Mouse (Mus musculus): ENCODE data around the gene Jaml. TPM values are rescaled to one million over a fixed set of nuclear protein-coding genes. Genes with fewer than 3 reads are reported as not detected.
"Not testable (repeated sequence)": the region's sequence is repeated elsewhere in the genome, so short reads cannot be mapped to it uniquely, and the experiment has no call there.

The Jaml gene
- 0.32 and 1.7 TPM in 2 replicates for polyA plus RNA-seq (2015; fragmentation: Nextera tagmentation; extraction: Ambion mirVana)

DNA sequence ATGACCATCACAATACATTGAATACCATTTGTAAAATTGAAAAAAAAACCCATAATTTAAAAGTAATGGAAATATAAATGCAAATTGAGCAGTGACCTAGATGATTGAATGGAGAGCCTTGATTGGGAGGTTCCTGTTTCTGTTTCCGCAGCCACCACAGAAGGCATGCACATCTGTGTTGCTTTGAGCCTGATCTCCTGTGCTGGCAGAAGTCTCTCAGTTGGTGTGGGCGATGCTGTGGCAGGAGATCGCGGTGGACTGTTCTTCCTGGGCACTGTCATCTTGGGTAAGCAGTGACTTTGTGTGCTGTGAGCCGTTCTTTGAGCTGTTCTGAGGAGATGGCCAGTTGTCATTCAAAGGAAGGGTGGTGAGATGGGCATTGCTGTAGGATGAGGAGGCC is at the start of gene Jaml:
TSS of gene Jaml (plus strand) at position 173 of the 400 bp plus-strand sequence.
- no peak for ATAC-seq (ENCODE audit: low FRiP score)
- Histone ChIP-seq H3K4me3 (replicated peaks) (no peak within 1 kb of the TSS), H3K4me2 (no peak within 1 kb of the TSS), H3K9me3 (replicated peaks) (no peaks in the 10 kb centered on the region), H3K27ac (replicated peaks) (no peak within 1 kb of the TSS), H3K36me3 (no peaks in the 10 kb centered on the region), H3K4me1 (no peaks in the 10 kb centered on the region), H3K27me3 (replicated peaks) (0 out of 2 replicates have a peak, but pooled peaks cover 7% of the 10 kb centered on the region), H3K9ac (replicated peaks) (no peak within 1 kb of the TSS)
- 92% methylated on average over 5 of the region's 5 CpGs for WGBS

DNA sequence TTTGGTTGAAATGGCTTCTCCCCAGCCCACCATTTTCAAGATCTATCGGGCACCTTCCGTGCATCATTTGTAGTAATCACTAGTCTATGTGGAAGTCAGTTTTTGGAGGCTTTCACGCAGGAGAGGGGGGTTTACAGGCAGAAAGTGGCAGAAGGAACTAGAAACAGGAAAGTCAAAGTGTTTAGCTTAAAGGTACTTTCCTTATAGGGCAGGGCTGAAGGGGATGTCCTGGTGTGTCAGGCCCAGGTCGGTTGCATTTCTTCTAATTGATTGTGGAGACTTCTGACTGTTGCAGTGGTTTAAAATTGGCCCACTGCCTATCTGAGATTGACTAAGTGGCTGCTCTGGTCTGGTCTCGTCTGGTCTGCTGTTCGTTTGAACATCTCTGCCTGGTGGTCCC is 48.6 kb upstream of the Jaml start:
- Histone ChIP-seq H3K4me1 (no peaks in the 10 kb centered on the region), H3K36me3 (no peaks in the 10 kb centered on the region), H3K9ac (replicated peaks) (no peak overlapping the region), H3K4me3 (replicated peaks) (no peak overlapping the region), H3K9me3 (replicated peaks) (no peaks in the 10 kb centered on the region), H3K27me3 (replicated peaks) (peaks cover 8% of the 10 kb centered on the region; the same call in 1 of the 2 replicates), H3K4me2 (no peak overlapping the region), H3K27ac (replicated peaks) (no peak overlapping the region)
- 75% methylated on average over 6 of the region's 6 CpGs for WGBS
- ATAC-seq (ENCODE audit: low FRiP score), result no peak

DNA sequence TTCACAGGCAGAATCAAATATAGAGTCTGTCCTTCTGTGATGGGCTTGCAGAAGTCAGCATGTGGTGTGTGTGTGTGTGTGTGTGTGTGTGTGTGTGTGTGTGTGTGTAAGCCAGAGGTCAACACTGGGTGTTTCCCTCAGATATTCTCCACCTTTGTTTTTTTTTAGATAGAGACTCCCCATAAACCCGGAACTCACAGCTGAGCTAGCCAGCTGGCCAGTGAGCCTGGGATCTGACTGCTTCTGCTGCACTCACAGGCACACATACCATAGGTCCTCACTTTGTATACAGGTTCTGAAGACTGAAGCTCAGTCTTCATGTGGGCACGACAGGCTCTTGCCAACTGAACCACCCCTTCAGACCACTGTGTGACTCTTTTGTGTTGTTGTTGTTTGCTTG is 46.7 kb upstream of the Jaml start:
- no peak overlapping the region for H3K4me3 ChIP-seq (replicated peaks)
- peaks cover 8% of the 10 kb centered on the region; the same call in 1 of the 2 replicates for H3K27me3 ChIP-seq (replicated peaks)
- WGBS, result 82% methylated on average over 2 of the region's 2 CpGs
- ATAC-seq (ENCODE audit: low FRiP score), result no peak
- H3K9me3 ChIP-seq (replicated peaks), result no peaks in the 10 kb centered on the region
- no peaks in the 10 kb centered on the region for H3K4me1 ChIP-seq
- H3K9ac ChIP-seq (replicated peaks), result no peak overlapping the region
- H3K27ac ChIP-seq (replicated peaks), result no peak overlapping the region
- no peaks in the 10 kb centered on the region for H3K36me3 ChIP-seq
- H3K4me2 ChIP-seq, result no peak overlapping the region

DNA sequence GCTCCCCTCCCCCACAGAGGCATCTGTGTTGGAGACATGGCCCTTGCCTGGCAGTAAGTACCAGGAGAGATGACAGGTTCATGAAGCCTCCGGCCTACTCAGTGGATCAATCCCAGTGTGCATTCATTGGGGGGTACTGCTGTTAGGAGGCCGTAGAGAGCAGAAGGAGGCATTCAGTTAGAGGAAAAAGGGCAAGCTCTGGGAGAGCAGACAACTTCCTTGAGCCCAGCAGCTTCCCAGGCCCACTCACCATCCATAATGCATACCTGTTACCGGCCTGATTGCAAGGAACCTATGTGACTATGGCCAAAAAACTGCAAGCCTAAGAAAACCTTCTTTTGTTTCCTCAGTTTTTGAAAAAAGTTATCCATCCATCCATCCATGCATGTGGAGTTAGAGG is 44.5 kb upstream of the Jaml start:
- Histone ChIP-seq H3K4me3 (replicated peaks) (no peak overlapping the region), H3K9me3 (replicated peaks) (no peaks in the 10 kb centered on the region), H3K27me3 (replicated peaks) (peaks cover 28% of the 10 kb centered on the region), H3K9ac (replicated peaks) (no peak overlapping the region), H3K4me2 (no peak overlapping the region), H3K27ac (replicated peaks) (no peak overlapping the region), H3K36me3 (no peaks in the 10 kb centered on the region), H3K4me1 (no peaks in the 10 kb centered on the region)
- ATAC-seq (ENCODE audit: low FRiP score), result no peak
- WGBS, result 77% methylated on average over 3 of the region's 3 CpGs

DNA sequence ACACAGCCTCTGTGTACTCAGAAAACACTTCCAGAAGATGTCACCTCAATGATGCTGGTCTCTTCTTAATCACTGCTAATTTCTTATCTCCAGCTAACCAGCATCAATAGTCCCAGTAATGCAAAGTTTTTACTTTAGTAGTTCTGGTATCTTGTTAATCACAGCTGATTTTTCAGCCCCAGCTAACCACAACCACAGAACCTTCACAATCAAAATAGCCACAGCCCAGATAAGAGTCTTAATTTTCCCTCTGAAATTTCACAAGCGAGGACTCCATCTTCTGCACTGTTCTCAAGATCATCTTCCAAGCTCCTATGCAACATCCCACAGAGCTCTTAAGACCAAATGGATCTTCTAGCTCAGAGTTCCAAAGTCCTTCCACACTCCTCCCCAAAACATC is 41.2 kb upstream of the Jaml start:
- Histone ChIP-seq H3K4me1 (peaks cover 13% of the 10 kb centered on the region), H3K27me3 (replicated peaks) (peaks cover 60% of the 10 kb centered on the region)
- H3K4me2 ChIP-seq; H3K9ac ChIP-seq (replicated peaks); H3K4me3 ChIP-seq (replicated peaks); H3K36me3 ChIP-seq; H3K9me3 ChIP-seq (replicated peaks); ATAC-seq (ENCODE audit: low FRiP score); H3K27ac ChIP-seq (replicated peaks): not testable (repeated sequence)
- WGBS, result 95% methylated on average over 1 of the region's 1 CpGs

DNA sequence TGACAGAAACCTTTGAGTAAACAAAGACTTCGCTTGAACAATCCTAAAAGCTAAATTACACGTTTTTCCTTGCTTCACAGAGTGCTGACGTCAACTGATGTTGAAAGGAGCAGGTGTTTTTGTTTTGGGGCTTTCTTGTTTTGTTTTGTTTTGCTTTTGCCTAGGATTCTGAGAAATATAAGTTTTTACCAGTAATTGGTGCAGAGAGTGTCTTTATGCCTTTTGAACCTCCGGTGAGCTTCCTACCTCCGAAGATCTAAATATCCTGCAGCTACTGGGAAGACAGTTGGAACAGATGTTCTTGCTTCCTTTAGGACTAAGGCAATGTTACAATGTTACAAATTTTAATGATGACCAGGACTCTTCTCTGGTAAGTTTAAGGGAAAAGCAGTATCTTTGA is 39.5 kb upstream of the Jaml start, which contains the start of gene Mpzl2:
TSS of gene Mpzl2 (plus strand) at position 301 of the 400 bp plus-strand sequence.
- Histone ChIP-seq H3K9ac (replicated peaks) (no peak within 1 kb of the TSS), H3K36me3 (no peaks in the 10 kb centered on the region), H3K27me3 (replicated peaks) (peaks cover 71% of the 10 kb centered on the region), H3K4me1 (peaks cover 13% of the 10 kb centered on the region), H3K27ac (replicated peaks) (no peak within 1 kb of the TSS), H3K9me3 (replicated peaks) (no peaks in the 10 kb centered on the region), H3K4me2 (peak within 1 kb of the TSS; percentile 27), H3K4me3 (replicated peaks) (no peak within 1 kb of the TSS)
- no peak for ATAC-seq (ENCODE audit: low FRiP score)
- 61% methylated on average over 5 of the region's 5 CpGs for WGBS

DNA sequence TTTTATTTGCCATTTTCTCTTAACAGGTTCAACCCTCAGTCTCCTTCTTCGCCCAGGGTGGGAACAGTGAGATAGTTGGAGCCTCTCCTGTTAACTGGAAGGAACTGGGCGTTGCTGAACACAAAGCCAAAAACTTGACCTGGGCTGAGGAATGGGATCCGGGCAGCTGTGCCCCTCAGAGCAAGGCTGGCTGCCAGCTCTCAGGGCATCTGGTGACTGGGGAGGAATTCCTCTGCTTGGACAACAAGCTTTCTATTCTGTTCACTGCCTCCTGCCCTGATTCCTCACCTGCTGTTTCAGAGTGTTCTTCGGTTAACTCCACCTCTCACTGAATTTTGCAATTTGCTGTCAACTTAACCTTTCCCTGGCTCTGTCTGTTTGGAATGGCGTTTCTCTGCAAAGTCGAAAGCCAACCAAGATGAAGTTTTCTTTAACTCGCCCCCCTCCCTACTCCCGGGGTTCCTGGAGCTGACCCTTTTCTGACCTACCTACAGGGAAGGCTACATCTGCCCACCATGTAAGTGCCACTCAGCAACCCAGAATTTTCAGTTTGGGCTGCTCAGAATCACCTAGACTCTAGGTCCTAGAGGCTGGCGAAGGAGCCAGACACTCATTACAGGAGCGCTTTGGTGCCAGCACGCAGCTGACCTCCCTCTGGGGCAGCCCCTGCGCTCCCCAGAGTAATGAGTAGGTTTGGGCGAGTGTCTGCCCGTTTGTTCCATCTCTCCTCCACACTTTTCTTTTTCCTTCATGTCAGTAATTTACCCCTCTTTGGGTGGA is 38.7 kb upstream of the Jaml start:
- 19% methylated on average over 14 of the region's 14 CpGs for WGBS
- no peaks in the 10 kb centered on the region for H3K9me3 ChIP-seq (replicated peaks)
- H3K4me2 ChIP-seq, result peak overlapping the region; percentile 27
- no peak overlapping the region for H3K4me3 ChIP-seq (replicated peaks)
- peaks cover 13% of the 10 kb centered on the region for H3K4me1 ChIP-seq
- H3K9ac ChIP-seq (replicated peaks), result no peak overlapping the region
- no peak for ATAC-seq (ENCODE audit: low FRiP score)
- H3K27ac ChIP-seq (replicated peaks), result no peak overlapping the region
- H3K27me3 ChIP-seq (replicated peaks), result peaks cover 78% of the 10 kb centered on the region
- H3K36me3 ChIP-seq, result no peaks in the 10 kb centered on the region

DNA sequence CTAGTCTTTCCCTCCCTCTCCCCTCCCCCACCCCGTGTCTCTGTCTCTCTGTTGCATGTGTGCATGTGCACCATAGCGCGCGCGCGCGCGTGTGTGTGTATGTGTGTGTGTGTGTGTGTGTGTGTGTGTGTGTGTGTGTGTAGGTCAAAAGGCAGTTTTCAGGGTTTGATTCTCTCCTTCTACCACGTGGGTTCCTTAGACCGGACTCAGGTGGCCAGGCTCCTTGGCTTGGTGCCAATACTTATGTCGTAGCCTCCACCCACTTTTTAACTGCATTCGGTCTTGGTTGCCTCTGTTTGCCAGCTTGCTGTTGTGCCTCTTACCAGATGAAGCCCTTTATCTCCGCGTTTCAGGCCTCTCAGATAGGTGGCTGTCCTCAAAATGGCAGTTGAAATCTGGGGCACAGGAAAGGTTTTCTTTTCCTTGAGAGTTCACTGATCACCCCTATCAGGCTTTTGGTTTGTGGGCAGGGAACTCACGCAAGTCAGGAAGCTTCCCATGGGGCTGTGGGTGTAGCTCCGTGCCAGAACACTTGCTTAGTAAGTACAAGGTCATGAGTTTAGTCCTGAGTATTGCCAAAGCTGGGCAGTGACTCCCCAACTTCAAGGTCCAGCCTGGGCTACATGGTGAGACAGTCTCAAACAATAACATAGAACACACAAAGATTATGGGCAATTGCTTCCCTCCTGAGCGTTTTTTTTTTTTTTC is 37.7 kb upstream of the Jaml start:
- WGBS, result 30% methylated on average over 17 of the region's 17 CpGs
- Histone ChIP-seq H3K9ac (replicated peaks) (no peak overlapping the region), H3K27me3 (replicated peaks) (peaks cover 76% of the 10 kb centered on the region), H3K36me3 (no peaks in the 10 kb centered on the region), H3K9me3 (replicated peaks) (no peaks in the 10 kb centered on the region), H3K4me2 (peak overlapping the region; percentile 27), H3K27ac (replicated peaks) (no peak overlapping the region), H3K4me3 (replicated peaks) (no peak overlapping the region), H3K4me1 (peaks cover 13% of the 10 kb centered on the region)
- ATAC-seq (ENCODE audit: low FRiP score), result no peak

DNA sequence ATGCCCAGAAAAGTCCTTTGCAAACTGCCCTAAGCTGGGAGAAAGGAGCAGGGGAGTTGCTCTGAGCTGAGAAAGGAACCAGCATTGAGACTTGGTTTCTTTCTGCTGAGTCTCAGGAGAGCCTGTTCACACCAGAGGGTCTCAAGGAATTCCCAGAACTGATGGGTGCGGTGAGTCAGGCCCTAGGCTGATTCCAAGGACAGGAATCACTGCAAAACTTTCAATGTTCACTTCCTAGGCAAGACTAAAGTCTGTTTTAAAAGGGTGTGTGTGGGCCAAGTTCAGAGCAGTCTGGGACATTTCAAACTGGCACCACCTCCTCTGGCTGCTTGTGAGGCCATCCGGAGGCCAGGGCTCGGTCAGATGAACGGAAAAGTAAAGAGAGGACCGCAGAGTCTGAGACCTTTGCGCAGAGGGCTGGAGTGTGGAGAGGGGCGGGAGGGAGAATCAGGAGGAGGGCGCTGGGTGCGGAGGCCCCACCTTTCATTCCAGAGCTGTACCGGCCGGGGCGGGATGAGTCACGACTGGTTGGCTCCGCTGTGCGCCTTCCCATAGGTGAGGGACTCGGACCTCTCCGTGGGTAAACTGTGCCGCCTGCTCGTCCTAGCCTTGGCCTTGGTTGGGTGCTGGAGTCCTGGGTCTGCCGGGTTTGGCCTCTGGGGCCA is 36.8 kb upstream of the Jaml start:
- peak overlapping the region; percentile 30 for H3K4me2 ChIP-seq
- H3K9ac ChIP-seq (replicated peaks), result no peak overlapping the region

DNA sequence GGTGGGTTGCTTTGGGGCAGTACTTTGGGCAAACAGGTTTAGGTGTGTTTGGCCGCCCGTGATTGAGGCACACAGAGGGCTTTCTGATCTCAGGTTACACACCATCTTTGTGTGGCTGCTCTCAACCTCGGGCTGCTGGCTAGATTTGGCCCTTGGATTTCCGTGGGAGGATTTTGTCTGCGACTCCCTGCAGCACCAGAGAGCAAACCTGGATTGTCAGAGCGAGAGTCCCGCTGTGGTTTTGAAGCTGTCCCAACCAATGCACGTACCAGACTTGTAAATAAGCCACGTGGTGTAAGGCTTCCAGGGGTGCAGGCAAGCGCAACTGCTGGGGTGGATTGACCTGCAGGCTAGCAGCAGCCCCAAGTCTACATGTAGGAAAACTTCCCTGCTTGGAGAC is 36.0 kb upstream of the Jaml start:
- no peaks in the 10 kb centered on the region for H3K36me3 ChIP-seq
- H3K4me1 ChIP-seq, result peaks cover 13% of the 10 kb centered on the region
- WGBS, result under 1% methylated on average over 10 of the region's 10 CpGs
- H3K27me3 ChIP-seq (replicated peaks), result peaks cover 69% of the 10 kb centered on the region
- H3K9me3 ChIP-seq (replicated peaks), result no peaks in the 10 kb centered on the region
- ATAC-seq (ENCODE audit: low FRiP score), result no peak
- H3K9ac ChIP-seq (replicated peaks), result no peak overlapping the region
- 0 out of 2 replicates have a peak overlapping the region, but pooled peaks have one; percentile 8 for H3K4me3 ChIP-seq (replicated peaks)
- peak overlapping the region; percentile 30 for H3K4me2 ChIP-seq
- H3K27ac ChIP-seq (replicated peaks), result no peak overlapping the region

More for the DNA sequence above, 36.8 kb upstream of the Jaml start:
- Histone ChIP-seq H3K36me3 (no peaks in the 10 kb centered on the region), H3K4me1 (peaks cover 13% of the 10 kb centered on the region), H3K4me3 (replicated peaks) (0 out of 2 replicates have a peak overlapping the region, but pooled peaks have one; percentile 8), H3K9me3 (replicated peaks) (no peaks in the 10 kb centered on the region), H3K27me3 (replicated peaks) (peaks cover 74% of the 10 kb centered on the region), H3K27ac (replicated peaks) (no peak overlapping the region)
- 3% methylated on average over 20 of the region's 20 CpGs for WGBS
- ATAC-seq (ENCODE audit: low FRiP score), result no peak

DNA sequence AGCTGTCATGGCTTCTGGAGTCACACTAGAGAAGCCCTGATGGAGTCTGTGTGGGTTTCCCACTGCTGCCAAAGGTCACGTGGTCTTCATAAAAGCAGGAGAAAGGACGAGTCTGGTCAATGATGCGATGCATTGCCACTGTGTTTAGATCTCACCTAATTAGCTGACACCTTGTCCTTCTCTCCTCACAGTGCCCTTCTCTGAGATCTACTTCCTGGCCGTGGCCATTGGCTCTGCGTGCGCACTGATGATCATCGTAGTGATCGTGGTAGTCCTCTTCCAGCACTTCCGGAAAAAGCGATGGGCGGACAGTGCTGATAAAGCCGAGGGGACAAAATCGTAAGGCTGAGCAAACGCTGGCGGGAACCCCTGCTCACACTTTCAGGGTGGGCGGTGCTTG is 32.0 kb upstream of the Jaml start:
- 92% methylated on average over 16 of the region's 16 CpGs for WGBS
- H3K27me3 ChIP-seq (replicated peaks), result peaks cover 46% of the 10 kb centered on the region
- peaks cover 6% of the 10 kb centered on the region for H3K4me1 ChIP-seq

More for the DNA sequence above, 32.0 kb upstream of the Jaml start:
- no peaks in the 10 kb centered on the region for H3K36me3 ChIP-seq
- no peak overlapping the region for H3K4me3 ChIP-seq (replicated peaks)
- H3K9me3 ChIP-seq (replicated peaks), result no peaks in the 10 kb centered on the region
- H3K4me2 ChIP-seq, result no peak overlapping the region
- ATAC-seq (ENCODE audit: low FRiP score), result no peak
- H3K9ac ChIP-seq (replicated peaks), result no peak overlapping the region
- H3K27ac ChIP-seq (replicated peaks), result no peak overlapping the region

All from neural tube, embryonic 15.5 days (tissue).